Mouse (Mus musculus): ENCODE results near the gene Sall1. TPM values are rescaled to one million over a fixed set of nuclear protein-coding genes. Genes with fewer than 3 reads are reported as not detected.

The Sall1 gene
- polyA plus RNA-seq, 1 experiment from 2014 or later, result 2.8 TPM

DNA sequence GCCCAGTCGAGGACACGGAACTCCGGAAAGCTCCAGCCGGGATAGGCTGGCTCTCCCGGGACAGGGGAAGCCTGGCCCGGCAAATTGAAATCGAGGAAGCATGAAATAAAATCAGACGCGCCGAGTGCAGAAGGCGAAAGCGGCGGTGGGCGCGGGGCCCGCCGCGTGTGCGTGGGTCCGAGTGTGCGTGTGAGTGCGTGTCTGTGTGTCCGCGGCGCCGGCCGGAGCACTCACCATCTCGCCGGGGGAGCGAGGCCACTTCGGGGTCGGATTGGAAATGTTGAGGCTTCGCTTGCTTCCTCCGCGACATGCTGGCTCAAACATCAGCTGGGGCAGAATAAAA is 1.9 kb downstream of the Sall1 start:
- H3K9me3 ChIP-seq (ENCODE audit: control insufficient read depth, low read length), result no peaks in the 10 kb centered on the region
- peak; percentile 77 for DNase-seq (ENCODE audit: low spot score)
- peaks cover 96% of the 10 kb centered on the region for H3K27me3 ChIP-seq (replicated peaks; ENCODE audit: control insufficient read depth, insufficient read depth, low read length)
- no peaks in the 10 kb centered on the region for H3K36me3 ChIP-seq (ENCODE audit: control insufficient read depth, insufficient read depth, low read length)
- H3K27ac ChIP-seq (ENCODE audit: low read depth), result peak overlapping the region; percentile 54
- H3K4me2 ChIP-seq (ENCODE audit: low read length), result peak overlapping the region; percentile 85
- no peak for ATAC-seq (replicated peaks; ENCODE audit: low FRiP score, low TSS enrichment, low read depth)
- H3K4me1 ChIP-seq (replicated peaks; ENCODE audit: control insufficient read depth, insufficient read depth, low read length), result peaks cover 3% of the 10 kb centered on the region; the same call in 1 of the 2 replicates
- H3K4me3 ChIP-seq (ENCODE audit: low read depth, low read length), result peak overlapping the region; percentile 57
- peak overlapping the region; percentile 57 for H3K9ac ChIP-seq (ENCODE audit: low read length)
- WGBS, result under 1% methylated on average over 35 of the region's 35 CpGs

DNA sequence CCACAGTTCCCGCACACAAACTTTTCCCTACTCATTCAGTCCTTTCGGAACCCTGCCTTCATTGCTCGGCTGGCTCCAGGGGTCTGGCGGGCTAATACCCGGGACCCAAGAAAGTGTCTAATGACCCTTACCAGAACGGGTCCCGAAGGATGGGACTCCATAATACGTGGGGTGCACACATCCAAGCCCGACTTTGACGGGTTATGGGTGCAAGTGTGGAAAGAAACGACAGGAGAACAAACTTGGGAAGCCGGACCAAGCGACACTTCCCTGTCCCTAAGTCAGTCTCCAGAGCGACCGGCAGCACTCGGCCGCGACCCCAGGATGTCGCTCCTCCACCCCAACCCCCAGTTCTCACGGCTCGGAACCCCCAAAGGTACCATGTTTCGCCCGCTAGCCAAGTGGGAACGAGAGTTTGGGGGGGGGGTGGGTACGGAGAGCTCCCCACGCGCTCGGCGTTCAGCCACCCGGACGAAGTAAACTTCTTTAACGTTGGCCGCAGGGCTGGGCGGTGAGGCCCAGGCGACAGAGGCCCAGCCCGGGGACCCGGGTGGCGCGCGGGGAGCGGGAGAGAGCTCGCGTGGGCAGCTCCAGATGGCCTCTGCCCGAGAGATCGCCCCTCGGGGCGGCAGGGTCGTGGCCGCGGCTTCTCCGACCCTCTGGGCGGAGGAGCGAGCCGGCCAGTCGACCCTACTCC is 2.4 kb downstream of the Sall1 start:
- peak overlapping the region; percentile 54 for H3K27ac ChIP-seq (ENCODE audit: low read depth)
- no peaks in the 10 kb centered on the region for H3K36me3 ChIP-seq (ENCODE audit: control insufficient read depth, insufficient read depth, low read length)
- peaks cover 96% of the 10 kb centered on the region for H3K27me3 ChIP-seq (replicated peaks; ENCODE audit: control insufficient read depth, insufficient read depth, low read length)
- under 1% methylated on average over 55 of the region's 55 CpGs for WGBS
- no peaks in the 10 kb centered on the region for H3K9me3 ChIP-seq (ENCODE audit: control insufficient read depth, low read length)
- H3K4me3 ChIP-seq (ENCODE audit: low read depth, low read length), result peak overlapping the region; percentile 57
- peaks cover 3% of the 10 kb centered on the region; the same call in 1 of the 2 replicates for H3K4me1 ChIP-seq (replicated peaks; ENCODE audit: control insufficient read depth, insufficient read depth, low read length)
- DNase-seq (ENCODE audit: low spot score) (peak; percentile 79), ATAC-seq (replicated peaks; ENCODE audit: low FRiP score, low TSS enrichment, low read depth) (no peak)
- peak overlapping the region; percentile 57 for H3K9ac ChIP-seq (ENCODE audit: low read length)
- H3K4me2 ChIP-seq (ENCODE audit: low read length), result peak overlapping the region; percentile 85

DNA sequence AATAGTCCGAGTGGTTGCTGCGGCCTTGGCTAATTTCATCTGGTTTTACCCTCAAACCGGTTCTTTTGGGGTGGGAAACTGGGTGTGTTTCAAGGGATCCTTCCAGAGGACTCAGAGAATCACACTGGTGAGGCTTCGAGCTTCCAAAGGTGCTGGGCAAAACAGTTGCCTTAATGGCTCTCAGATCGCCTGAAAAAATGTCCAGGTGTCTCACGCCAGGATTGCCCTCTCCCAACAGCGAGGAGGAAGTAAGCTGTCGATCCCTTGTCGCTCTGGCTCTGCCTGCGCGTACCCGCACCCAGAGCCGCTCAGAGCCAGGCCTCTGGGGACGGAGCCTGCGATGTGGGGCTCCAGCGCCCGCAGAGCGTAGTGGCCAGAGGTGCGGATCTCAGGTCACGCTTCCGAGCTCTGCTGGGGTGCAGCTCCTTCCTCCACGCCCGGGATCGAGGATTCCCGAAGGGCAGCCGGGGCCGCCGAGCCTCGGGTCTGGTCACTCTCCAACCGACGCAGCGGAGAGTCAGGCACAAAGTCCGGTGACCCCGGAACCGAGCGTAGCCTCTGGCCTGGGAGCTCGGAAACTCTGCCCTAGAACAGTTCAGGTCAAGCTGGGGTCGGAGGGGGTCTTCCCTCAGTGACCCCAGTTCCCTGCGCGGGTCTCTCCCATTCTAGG is 3.1 kb downstream of the Sall1 start:
- Histone ChIP-seq H3K9ac (ENCODE audit: low read length) (peak overlapping the region; percentile 57), H3K4me3 (ENCODE audit: low read depth, low read length) (peak overlapping the region; percentile 57), H3K27ac (ENCODE audit: low read depth) (no peak overlapping the region), H3K4me2 (ENCODE audit: low read length) (peak overlapping the region; percentile 85), H3K9me3 (ENCODE audit: control insufficient read depth, low read length) (no peaks in the 10 kb centered on the region), H3K27me3 (replicated peaks; ENCODE audit: control insufficient read depth, insufficient read depth, low read length) (peaks cover 96% of the 10 kb centered on the region), H3K36me3 (ENCODE audit: control insufficient read depth, insufficient read depth, low read length) (no peaks in the 10 kb centered on the region), H3K4me1 (replicated peaks; ENCODE audit: control insufficient read depth, insufficient read depth, low read length) (peaks cover 3% of the 10 kb centered on the region; the same call in 1 of the 2 replicates)
- no peak for ATAC-seq (replicated peaks; ENCODE audit: low FRiP score, low TSS enrichment, low read depth)
- peak; percentile 79 for DNase-seq (ENCODE audit: low spot score)
- 5% methylated on average over 40 of the region's 40 CpGs for WGBS

DNA sequence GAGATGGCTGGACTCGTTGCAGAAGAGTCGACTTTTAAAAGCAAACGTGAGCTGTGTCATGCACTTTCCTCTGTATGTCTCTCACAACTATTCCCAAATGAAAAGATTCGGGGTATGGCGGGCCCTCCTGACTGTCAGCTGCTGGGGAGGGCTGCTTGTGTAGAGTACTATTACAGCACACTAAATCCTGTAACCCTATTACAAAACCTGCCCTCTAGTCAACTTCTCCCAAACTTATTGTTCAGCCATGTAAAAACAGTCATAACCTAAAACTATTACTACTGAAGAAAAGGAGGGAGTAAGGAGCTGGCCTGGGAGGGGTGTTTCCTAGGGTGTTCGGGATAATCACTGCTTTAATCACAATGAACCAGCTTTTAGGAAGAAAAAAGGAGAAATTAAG is 4.1 kb downstream of the Sall1 start:
- DNase-seq (ENCODE audit: low spot score), result no peak
- no peak for ATAC-seq (replicated peaks; ENCODE audit: low FRiP score, low TSS enrichment, low read depth)
- Histone ChIP-seq H3K4me2 (ENCODE audit: low read length) (peak overlapping the region; percentile 85; the same call in 1 of the 2 replicates), H3K4me1 (replicated peaks; ENCODE audit: control insufficient read depth, insufficient read depth, low read length) (peaks cover 3% of the 10 kb centered on the region; the same call in 1 of the 2 replicates), H3K27me3 (replicated peaks; ENCODE audit: control insufficient read depth, insufficient read depth, low read length) (peaks cover 90% of the 10 kb centered on the region), H3K9ac (ENCODE audit: low read length) (no peak overlapping the region), H3K4me3 (ENCODE audit: low read depth, low read length) (peak overlapping the region; percentile 4; the same call in 1 of the 2 replicates), H3K27ac (ENCODE audit: low read depth) (no peak overlapping the region), H3K9me3 (ENCODE audit: control insufficient read depth, low read length) (no peaks in the 10 kb centered on the region), H3K36me3 (ENCODE audit: control insufficient read depth, insufficient read depth, low read length) (no peaks in the 10 kb centered on the region)
- 53% methylated on average over 6 of the region's 6 CpGs for WGBS

GRCm38 (mm10) chr8:89038920-89039319 is 5.0 kb downstream of the Sall1 start:
- no peaks in the 10 kb centered on the region for H3K9me3 ChIP-seq (ENCODE audit: control insufficient read depth, low read length)
- no peaks in the 10 kb centered on the region for H3K36me3 ChIP-seq (ENCODE audit: control insufficient read depth, insufficient read depth, low read length)
- DNase-seq (ENCODE audit: low spot score) (no peak), ATAC-seq (replicated peaks; ENCODE audit: low FRiP score, low TSS enrichment, low read depth) (no peak)
- H3K27ac ChIP-seq (ENCODE audit: low read depth), result no peak overlapping the region
- no peak overlapping the region for H3K4me3 ChIP-seq (ENCODE audit: low read depth, low read length)
- WGBS, result 76% methylated on average over 4 of the region's 4 CpGs
- H3K9ac ChIP-seq (ENCODE audit: low read length), result no peak overlapping the region
- peaks cover 90% of the 10 kb centered on the region for H3K27me3 ChIP-seq (replicated peaks; ENCODE audit: control insufficient read depth, insufficient read depth, low read length)
- H3K4me1 ChIP-seq (replicated peaks; ENCODE audit: control insufficient read depth, insufficient read depth, low read length), result peaks cover 3% of the 10 kb centered on the region; the same call in 1 of the 2 replicates
- H3K4me2 ChIP-seq (ENCODE audit: low read length), result no peak overlapping the region

- Histone ChIP-seq H3K4me2 (ENCODE audit: low read length) (no peak overlapping the region), H3K4me3 (ENCODE audit: low read depth, low read length) (no peak overlapping the region)
- no peak for DNase-seq (ENCODE audit: low spot score)
Measured at GRCm38 (mm10) chr8:89037536-89038236, 6.3 kb downstream of the Sall1 start.

GRCm38 (mm10) chr8:89032412-89032811 is 11.6 kb downstream of the Sall1 start:
- H3K4me3 ChIP-seq (ENCODE audit: low read depth, low read length), result no peak overlapping the region
- no peak overlapping the region for H3K9ac ChIP-seq (ENCODE audit: low read length)
- DNase-seq (ENCODE audit: low spot score) (no peak), ATAC-seq (replicated peaks; ENCODE audit: low FRiP score, low TSS enrichment, low read depth) (no peak)
- peaks cover 32% of the 10 kb centered on the region for H3K27me3 ChIP-seq (replicated peaks; ENCODE audit: control insufficient read depth, insufficient read depth, low read length)
- no peak overlapping the region for H3K4me2 ChIP-seq (ENCODE audit: low read length)
- no peaks in the 10 kb centered on the region for H3K9me3 ChIP-seq (ENCODE audit: control insufficient read depth, low read length)
- H3K27ac ChIP-seq (ENCODE audit: low read depth), result no peak overlapping the region
- H3K4me1 ChIP-seq (replicated peaks; ENCODE audit: control insufficient read depth, insufficient read depth, low read length), result no peaks in the 10 kb centered on the region
- no peaks in the 10 kb centered on the region for H3K36me3 ChIP-seq (ENCODE audit: control insufficient read depth, insufficient read depth, low read length)
- 87% methylated on average over 13 of the region's 13 CpGs for WGBS

More at GRCm38 (mm10) chr8:89037536-89038236, 6.3 kb downstream of the Sall1 start:
- H3K36me3 ChIP-seq (ENCODE audit: control insufficient read depth, insufficient read depth, low read length), result no peaks in the 10 kb centered on the region
- no peaks in the 10 kb centered on the region for H3K9me3 ChIP-seq (ENCODE audit: control insufficient read depth, low read length)
- ATAC-seq (replicated peaks; ENCODE audit: low FRiP score, low TSS enrichment, low read depth), result no peak
- peaks cover 81% of the 10 kb centered on the region for H3K27me3 ChIP-seq (replicated peaks; ENCODE audit: control insufficient read depth, insufficient read depth, low read length)
- H3K27ac ChIP-seq (ENCODE audit: low read depth), result no peak overlapping the region
- H3K4me1 ChIP-seq (replicated peaks; ENCODE audit: control insufficient read depth, insufficient read depth, low read length), result peaks cover 3% of the 10 kb centered on the region; the same call in 1 of the 2 replicates
- 21% methylated on average over 9 of the region's 9 CpGs for WGBS
- no peak overlapping the region for H3K9ac ChIP-seq (ENCODE audit: low read length)

DNA sequence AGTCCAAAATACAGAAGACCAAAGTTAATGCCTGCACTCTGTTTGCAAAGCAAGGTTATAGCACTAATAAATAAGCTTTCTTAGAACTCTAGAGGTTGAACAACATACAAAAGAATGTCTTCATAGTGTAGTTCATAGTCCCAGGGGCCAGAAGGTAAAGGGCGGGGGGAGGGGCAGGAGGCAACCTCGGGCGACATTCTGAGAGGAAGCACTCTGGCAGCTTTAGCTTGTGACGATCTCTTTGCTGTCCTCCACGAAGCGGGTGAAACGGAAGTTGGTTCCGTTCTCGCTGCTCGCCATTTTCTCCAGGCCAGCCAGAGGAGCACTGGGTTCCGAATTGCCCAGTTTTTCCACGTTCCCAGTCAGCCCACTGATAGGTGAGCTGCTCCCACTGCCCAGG is 15.8 kb downstream of the Sall1 start:
- Histone ChIP-seq H3K27ac (ENCODE audit: low read depth) (no peak overlapping the region), H3K36me3 (ENCODE audit: control insufficient read depth, insufficient read depth, low read length) (no peaks in the 10 kb centered on the region), H3K4me2 (ENCODE audit: low read length) (no peak overlapping the region), H3K9me3 (ENCODE audit: control insufficient read depth, low read length) (no peaks in the 10 kb centered on the region), H3K9ac (ENCODE audit: low read length) (no peak overlapping the region), H3K4me1 (replicated peaks; ENCODE audit: control insufficient read depth, insufficient read depth, low read length) (peaks cover 5% of the 10 kb centered on the region; the same call in 1 of the 2 replicates), H3K4me3 (ENCODE audit: low read depth, low read length) (no peak overlapping the region), H3K27me3 (replicated peaks; ENCODE audit: control insufficient read depth, insufficient read depth, low read length) (peaks cover 14% of the 10 kb centered on the region)
- WGBS, result 65% methylated on average over 12 of the region's 12 CpGs
- DNase-seq (ENCODE audit: low spot score) (no peak), ATAC-seq (replicated peaks; ENCODE audit: low FRiP score, low TSS enrichment, low read depth) (no peak)
